Mouse (Mus musculus) adrenal gland, adult 18-20 months (tissue): ENCODE measurements around the gene Avpi1. TPM values are rescaled to one million over a fixed set of nuclear protein-coding genes. Genes with fewer than 3 reads are reported as not detected.
A peak's percentile ranks its signal among the peaks of the same experiment; 100 is the strongest.

Experiments used
- DNase-seq, 2 experiments: peaks; one replicate each; pipeline ENCODE4 v3.0.0; 2021 to 2022; ENCODE audit warnings: low spot score in 2 of 2
- long read RNA-seq, 2 experiments: library from polyadenylated mRNA; stranded (forward); transcript quantifications; one replicate each; pipeline ENCODE4 v2.0.0; 2021
- total RNA-seq, 2 experiments: library from RNA; stranded (reverse); gene quantifications; 1 replicate in 1 of 2; 2 replicates in 1 of 2; pipeline ENCODE4 v1.2.3; 2021

Avpi1 gene
- 100 to 1,000 TPM in 1 of 2 experiments, 10 to 100 TPM in 1; 81.8 to 108 TPM for total RNA-seq
- long read RNA-seq, experiment 1, transcript Avpi1-201 (3 exons, 1,044 nt) = major isoform, 35 of 38 reads
- long read RNA-seq, experiment 1, partial matches to known transcripts = 3 of 38 reads
- long read RNA-seq, experiment 1, other reads (novel, unspliced or antisense) = 0 of 38 reads
- long read RNA-seq, experiment 2, transcript Avpi1-201 (3 exons, 1,044 nt) = major isoform, 86 of 96 reads
- long read RNA-seq, experiment 2, partial matches to known transcripts = 9 of 96 reads
- long read RNA-seq, experiment 2, other reads (novel, unspliced or antisense) = 1 of 96 reads

GRCm38 (mm10) chr19:42128787-42129508 lies at the start of gene Avpi1:
Gene Avpi1, minus strand, starts transcription at chr19:42129059.
- peak; percentile 97 to 98 for DNase-seq

- DNase-seq = no peak
These were observed 48.6 kb upstream of the Avpi1 start for GRCm38 (mm10) chr19:42177461-42177860.

GRCm38 (mm10) chr19:42176841-42177240 lies 48.0 kb upstream of the Avpi1 start:
- DNase-seq = no peak

GRCm38 (mm10) chr19:42170025-42170969 lies 41.4 kb upstream of the Avpi1 start:
- peak; percentile 92 to 94 for DNase-seq

- DNase-seq = no peak
These were observed 40.6 kb upstream of the Avpi1 start for GRCm38 (mm10) chr19:42169322-42169975.

- no peak for DNase-seq
These were observed 38.6 kb upstream of the Avpi1 start for GRCm38 (mm10) chr19:42167489-42167888.

- no peak for DNase-seq
These were observed 37.9 kb upstream of the Avpi1 start for GRCm38 (mm10) chr19:42166766-42167165.

GRCm38 (mm10) chr19:42166130-42166529 lies 37.3 kb upstream of the Avpi1 start:
- DNase-seq = peak; percentile 94 to 95

GRCm38 (mm10) chr19:42164188-42164587 lies 35.3 kb upstream of the Avpi1 start:
- no peak for DNase-seq

GRCm38 (mm10) chr19:42163764-42164163 lies 34.9 kb upstream of the Avpi1 start, which contains the start of gene Zfyve27:
Gene Zfyve27, plus strand, starts transcription at chr19:42163951.
- no peak for DNase-seq

- DNase-seq = no peak
These were observed 29.6 kb upstream of the Avpi1 start for GRCm38 (mm10) chr19:42158246-42159017.

GRCm38 (mm10) chr19:42157493-42158237 lies 28.8 kb upstream of the Avpi1 start:
- no peak for DNase-seq

- DNase-seq = peak; percentile 84
These were observed 23.1 kb upstream of the Avpi1 start for GRCm38 (mm10) chr19:42151990-42152389.

- no peak for DNase-seq
These were observed 19.7 kb upstream of the Avpi1 start for GRCm38 (mm10) chr19:42148569-42148860.

- peak; percentile 62 to 64 for DNase-seq
These were observed 19.1 kb upstream of the Avpi1 start for GRCm38 (mm10) chr19:42147769-42148568.

- peak; percentile 63 to 76 for DNase-seq
These were observed 18.4 kb upstream of the Avpi1 start, which contains the start of gene Marveld1 for GRCm38 (mm10) chr19:42147170-42147768. Gene Marveld1, plus strand, starts transcription at chr19:42147400.

GRCm38 (mm10) chr19:42146276-42147010 lies 17.6 kb upstream of the Avpi1 start:
- DNase-seq = no peak
